Mouse (Mus musculus) frontal cortex, postnatal 25 days (tissue): ENCODE results near the gene 2510009E07Rik.

Experiments used
- DNase-seq, 2 experiments: peaks; one replicate each; pipeline ENCODE4 v3.0.0; 2022; ENCODE audit warnings: low spot score in 2 of 2

The 2510009E07Rik gene

DNA sequence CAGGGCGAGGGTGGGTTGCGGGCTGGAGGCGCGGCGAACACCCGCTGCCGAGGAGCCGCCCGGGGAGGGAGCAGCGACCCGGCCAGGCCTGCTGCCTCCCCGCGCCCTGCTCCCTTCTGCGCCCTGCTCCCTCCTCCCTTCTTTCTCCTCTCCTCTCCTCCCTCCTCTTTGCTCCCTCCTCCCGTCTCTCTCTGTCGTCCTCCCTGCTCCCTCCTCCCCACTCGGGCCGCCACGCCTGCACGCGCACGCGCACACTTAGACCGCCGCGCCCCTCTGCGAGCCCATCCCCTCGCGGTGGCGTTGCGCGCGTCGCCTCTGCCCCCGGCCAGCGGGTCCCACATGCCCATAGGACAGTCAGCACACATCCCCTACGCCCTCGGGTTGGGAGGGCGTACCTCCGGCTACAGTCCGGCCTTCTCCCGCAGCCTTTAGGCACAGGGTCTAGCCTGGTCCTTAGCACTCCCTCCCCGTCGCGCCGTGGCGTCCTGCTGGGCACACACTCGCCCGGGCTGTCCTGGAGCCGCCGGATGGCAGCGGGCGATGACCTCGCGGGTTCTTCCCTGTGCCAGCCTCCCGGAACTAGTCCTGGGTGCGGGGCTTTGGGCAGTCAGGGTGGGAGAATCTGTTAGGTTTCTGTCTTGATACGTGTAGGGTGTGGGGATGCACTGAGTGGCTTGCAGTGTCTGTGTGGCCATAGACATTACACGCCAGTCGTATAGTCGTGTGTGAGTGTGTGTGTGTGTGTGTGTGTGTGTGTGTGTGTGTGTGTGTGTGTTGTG is at the start of gene 2510009E07Rik:
Gene 2510009E07Rik (minus strand): TSS at position 203 of the 779 bp plus-strand sequence.
- DNase-seq = peak; percentile 69 to 82

DNA sequence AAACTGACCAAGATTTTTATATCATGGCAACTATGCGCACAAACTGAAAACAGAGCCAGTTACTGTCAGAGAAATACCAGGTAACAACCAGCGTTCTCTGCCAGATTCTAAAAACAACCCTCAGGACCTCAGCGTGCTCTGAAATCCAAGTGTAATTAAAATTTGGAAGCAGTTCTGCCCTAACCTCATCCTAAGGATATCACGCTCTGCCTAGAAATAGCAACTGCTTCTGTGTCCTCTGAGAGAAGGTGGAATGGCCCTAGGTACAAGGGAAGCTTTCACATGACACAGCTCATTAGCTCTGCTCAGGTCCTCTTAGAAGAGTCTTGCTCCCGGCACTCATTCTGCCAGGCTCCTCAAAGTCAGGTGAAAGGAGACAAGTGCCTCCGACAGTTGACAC is 48.9 kb upstream of the 2510009E07Rik start:
- DNase-seq = no peak

DNA sequence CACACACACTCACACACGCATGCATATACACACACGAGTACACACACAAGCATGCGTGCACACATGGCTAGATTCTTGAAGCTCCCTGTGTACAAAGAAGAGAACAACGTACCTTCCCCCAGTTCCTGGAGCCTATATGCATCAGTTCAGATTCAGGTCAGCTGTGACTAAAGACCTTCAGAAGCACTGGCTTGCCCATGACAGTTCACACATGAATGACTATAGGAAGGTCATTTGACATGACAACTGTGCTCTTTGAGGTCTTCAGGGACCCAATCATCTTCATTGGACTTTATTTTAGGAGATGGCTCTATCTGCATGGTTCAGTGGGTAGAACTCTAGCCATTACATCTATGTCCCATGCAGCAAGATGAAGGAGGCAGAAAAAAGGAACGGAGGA is 48.4 kb upstream of the 2510009E07Rik start:
- DNase-seq = no peak

DNA sequence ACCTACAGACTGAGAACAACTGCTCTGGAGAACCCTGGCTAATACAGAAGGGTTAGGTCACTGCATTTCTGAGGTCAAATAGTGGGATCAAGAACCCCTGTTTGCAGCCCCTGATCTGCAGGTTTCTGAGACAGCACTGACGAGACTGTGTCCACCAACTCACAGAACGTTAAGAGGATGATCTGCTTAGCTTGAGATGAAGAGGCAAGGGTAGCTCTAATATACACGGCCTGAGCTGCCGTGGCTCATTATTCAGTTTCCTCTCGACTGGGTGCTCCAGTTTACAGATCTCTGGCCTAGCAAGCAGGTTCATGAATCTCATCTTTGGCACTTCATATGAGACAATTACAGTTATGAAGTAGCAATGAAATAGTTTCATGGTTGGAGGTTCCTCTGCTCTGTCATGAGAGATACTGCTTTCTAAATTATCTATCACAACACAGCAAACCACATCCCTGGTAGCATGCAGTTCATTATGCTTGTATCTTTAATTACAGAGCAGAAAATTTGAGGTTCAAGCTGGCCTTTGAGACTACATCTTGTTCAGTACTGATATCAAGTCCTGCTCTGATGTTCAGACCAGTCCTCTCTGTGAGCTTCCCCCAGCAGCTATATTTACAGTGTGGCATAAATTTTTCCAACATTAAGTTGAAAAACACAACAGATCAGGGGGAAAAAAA is 47.9 kb upstream of the 2510009E07Rik start:
- DNase-seq = no peak

DNA sequence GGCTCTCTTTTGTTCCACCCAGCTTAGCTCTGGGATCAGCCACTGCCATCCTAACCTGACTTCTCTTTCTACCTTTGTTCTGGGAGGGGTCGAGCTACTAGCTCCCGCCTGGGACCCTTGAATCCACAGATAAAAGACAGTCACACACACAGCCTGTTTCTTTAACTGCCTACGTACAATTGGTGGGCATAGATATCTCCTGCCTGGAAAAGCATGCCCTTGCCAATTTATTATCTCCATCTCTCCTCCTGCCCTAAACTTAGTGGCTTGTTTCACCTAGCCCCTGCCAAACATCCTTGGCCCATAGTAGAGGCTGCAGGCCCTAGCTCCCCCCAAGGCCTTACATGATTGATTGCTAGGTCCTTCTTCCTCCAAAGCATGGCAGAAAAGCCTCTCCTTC is 47.1 kb upstream of the 2510009E07Rik start:
- no peak for DNase-seq

DNA sequence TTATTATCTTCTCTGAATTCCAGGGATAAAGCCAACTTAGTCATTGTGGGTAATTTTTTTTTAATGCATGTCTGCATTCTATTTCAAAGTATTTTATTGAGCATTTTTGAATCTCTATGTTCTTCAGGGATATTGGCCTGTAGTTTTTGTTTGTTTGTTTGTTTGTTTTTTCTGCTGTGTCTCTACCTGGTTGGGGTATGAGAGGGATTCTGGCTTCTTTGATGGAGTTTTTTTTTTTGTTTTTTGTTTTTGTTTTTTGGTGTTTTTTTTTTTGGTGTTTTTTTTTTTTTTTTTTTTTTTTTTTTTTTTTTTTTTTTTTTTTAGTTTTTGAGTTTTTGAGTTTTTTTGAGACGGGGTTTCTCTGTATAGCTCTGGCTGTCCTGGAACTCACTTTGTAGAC is 41.2 kb upstream of the 2510009E07Rik start:
- DNase-seq = no peak

DNA sequence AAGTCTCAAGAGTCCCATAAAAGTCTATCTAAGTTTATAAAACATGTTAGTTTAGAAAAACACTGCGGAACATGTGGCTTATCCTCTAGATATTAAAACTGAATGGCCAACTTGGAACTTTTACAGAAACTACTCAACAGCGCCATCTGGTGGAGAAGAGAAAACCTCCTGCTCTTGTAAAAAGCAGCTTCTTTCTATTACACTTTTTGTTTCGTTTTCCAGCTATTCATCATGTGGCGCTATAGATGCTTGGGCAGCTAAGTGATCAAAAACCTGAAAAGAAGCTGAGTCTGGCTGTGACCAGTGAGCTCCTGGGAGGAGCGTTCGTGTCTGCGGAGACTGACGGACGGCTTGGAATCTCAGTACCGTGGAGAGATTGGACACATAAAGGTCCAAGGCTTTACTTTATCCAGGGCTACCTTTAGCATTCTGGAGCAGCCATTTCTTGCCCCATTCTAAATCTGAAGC is 33.5 kb upstream of the 2510009E07Rik start:
- DNase-seq = peak; percentile 50 to 77

DNA sequence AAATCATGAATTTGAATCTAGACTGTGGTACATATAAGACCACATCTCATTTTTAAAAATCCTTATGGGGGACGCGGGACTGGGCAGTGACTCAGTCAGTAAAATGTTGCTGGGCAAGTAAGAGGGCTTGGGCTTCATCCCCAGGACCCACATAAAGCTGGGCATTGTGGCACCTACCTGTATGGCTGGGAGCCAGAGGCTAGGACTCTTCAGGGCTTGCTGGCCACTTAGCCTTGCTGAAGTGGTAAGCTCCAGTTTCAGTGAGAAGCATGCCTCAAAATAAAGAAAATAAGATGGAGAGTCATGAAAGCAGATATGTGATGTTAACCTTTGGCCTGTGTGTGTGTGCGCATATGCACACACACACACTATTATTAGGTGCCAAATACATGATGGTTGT is 33.0 kb upstream of the 2510009E07Rik start:
- no peak for DNase-seq

DNA sequence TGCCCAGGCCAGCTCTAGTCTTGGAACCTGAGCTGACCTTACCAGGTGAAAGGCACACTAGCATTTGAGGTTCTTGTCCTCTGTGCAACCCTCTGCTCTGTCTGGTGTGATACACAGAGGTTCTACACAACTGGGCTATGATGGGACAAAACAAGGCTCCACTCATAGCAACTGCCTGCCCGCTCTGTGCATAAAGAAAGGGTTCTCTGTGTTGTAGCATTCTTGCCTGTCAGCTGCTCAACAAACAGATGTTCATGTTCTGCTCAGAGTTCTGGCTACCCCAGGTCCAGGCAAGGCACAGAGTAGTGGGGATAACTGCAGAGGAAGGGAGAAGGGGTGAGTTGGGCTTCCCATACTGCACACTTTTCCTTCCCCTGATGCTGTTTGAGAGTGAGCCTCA is 29.8 kb upstream of the 2510009E07Rik start:
- no peak for DNase-seq

DNA sequence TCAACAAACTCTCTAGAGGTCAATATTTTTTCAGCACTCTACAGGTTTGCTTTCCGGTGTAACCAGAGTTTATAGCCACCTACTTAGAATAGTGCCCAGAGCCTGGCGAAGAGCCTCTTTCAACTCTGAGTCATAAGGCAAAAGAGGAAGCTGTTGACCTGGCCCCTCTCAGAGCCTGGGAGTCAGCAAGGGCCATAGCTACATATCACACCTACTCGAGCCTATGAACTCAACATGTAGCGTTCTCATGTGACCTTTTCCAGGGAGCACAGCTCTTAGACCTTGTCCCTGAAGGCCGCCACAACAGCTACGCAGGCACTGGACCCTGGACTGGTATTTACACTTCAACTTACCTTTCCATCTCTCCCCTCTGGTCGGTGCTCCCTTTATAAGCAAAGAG is 25.3 kb upstream of the 2510009E07Rik start:
- no peak for DNase-seq

DNA sequence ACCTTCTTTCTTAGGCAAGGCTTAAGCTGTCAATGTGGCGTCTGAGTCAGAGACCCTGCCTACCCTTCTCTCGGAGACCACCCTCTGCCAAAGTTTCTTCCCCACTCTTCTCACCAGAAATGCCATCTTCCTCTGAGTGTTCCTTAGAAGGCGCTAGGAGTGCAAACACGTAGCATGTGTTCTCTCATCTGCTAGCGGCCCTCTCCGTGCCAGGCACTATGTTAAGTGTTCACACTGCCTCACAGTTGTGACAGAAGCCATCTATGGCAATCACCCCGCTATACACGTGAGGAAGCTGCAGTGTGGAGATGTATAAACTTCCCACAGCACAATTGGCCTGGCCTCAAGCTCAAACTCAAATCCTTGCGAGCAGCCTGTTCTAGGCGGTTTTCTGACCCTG is 20.1 kb upstream of the 2510009E07Rik start:
- no peak for DNase-seq

DNA sequence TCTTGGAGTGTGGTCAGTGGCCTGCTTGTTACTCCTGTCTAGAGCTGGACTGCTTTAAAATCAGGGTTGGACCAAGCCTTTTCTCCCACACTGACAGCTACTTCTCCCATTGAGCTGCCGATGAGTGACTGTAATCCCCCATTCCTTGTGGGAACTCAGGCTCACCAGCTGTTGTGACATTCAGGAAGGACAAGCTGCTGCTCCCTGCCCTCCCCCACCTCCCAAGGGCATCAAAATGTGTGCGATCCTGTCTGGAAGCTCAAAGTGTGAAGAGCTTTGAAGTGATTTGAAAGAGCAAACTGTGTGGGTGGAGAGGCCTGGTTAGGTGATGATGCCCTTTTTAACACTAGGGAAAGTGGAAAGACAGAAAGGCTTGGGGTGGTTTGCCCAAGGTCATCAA is 15.9 kb upstream of the 2510009E07Rik start:
- DNase-seq = no peak

DNA sequence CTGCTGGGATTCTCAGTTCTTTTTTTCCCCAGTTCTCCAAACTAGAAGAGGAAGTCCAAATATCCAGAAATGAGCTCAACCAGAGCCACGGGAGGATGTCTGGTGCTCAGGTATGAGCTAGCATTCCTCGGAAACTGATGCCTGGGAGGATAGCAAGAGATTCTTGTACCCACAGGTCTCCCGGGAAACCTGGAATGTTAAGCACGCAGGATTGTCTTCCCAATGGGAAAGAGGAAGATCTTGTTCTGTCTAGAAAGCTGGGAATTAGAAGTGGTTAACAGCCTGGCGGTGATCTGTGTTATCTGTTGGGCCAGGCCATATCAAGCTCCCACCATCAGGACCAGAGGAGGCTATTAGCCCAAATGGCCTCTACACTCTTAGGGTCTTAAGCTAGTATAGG is 10.2 kb upstream of the 2510009E07Rik start:
- no peak for DNase-seq

DNA sequence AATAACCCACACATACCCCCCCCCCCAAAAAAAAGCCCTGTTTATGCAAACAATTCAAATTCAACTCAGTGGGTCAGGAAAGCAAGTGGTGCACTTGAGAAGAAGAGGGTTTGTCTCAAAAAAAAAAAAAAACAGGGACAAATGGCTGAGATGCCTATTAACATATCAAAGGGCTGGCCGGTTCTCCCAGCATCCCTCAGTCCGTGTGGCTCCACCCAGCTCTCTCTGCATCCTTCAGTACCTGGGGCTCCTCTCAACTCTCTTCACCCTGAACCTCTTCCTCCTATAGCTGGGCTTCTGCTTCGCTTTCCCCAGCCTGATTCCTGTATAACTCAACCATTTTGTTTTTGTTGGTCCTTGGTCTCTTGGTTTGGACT is 7.8 kb upstream of the 2510009E07Rik start:
- no peak for DNase-seq

DNA sequence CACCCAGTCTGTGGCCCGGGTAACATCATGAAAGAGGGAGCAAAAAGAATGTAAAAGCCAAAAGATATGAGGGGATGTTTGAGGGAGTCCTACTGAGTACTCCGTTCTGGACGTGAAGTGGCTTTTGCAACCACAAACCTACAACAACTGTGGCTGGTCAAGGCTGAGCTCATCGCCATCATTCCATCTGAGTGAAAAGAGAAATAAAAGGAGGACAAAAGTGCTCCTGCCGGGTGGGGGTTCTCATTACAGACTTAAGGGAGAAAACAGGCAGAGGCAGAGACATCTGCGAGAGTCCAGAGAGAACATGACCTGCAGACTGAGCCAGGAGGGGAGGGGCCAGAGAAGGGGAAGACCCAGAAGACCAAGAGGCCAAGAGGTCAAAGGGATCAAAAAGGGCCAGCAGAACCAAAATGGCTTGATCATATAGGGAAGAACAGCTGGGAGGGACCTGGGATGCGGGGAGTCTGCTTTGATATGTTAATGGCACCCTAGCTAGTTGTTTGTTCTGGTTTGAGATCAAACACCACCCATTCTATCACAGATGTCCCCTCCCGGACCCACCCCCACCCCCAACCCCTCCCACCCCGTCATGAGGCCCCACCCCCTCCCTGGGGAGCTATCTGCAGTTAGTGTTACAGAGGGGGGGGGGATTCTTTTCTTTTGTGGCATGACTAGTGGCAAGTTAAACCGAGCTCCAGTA is 7.3 kb upstream of the 2510009E07Rik start:
- DNase-seq = no peak

DNA sequence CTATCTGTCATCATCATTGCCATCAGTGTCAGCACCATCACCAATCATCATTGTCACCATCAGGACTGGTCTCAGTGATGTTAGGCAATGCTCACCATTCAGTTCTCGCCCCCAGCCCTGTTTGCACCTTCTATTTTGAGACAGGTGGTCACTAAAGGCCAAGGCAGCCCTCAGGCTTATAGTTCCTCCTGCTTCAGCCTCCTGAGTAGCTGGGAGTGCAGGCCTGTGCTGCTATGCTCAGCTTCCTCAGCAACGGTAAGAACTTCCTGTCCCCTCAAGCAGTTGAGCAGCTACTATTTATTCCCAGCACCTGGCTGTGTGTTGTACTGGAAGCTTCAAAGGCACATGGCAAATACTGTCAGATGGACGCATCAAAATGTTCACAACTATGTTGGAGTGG is 3.7 kb upstream of the 2510009E07Rik start:
- no peak for DNase-seq

DNA sequence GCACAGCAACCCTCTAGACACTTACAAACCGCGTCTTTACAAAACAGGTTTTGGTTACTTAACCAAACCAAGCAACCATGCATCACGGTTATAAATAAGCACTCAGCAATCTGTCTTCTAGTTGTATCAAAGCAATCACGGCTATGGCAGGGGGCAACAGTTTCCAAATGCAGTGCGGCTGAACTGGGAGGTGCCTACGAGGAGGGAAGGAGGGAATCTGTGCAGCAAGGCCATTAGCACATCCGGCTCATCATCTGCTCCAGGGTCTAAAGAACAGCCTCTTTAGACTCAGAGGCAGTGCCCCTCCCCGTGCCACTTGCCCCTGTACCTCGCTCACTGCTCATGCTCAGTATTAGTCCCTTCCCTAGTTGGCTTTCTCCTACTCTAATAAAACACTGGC is 2.5 kb upstream of the 2510009E07Rik start:
- DNase-seq = no peak

DNA sequence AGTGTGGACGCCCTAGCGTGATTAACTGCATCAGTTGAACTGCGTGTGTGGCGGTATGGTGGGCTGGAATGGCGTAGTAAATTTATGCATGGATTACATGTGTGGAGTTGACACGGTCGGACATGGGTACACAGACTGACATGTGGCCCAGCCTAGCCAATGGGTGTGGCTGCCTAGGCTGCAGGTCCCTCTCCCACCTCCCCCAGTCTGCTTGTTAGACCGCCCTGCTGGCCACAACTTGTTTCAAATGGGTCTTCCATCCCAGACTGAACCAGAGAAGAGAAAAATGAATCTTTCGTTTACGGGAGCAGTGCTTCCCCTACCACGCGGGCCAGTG is 745 bp upstream of the 2510009E07Rik start:
- peak in 1 of 2 experiments; percentile 21 for DNase-seq

DNA sequence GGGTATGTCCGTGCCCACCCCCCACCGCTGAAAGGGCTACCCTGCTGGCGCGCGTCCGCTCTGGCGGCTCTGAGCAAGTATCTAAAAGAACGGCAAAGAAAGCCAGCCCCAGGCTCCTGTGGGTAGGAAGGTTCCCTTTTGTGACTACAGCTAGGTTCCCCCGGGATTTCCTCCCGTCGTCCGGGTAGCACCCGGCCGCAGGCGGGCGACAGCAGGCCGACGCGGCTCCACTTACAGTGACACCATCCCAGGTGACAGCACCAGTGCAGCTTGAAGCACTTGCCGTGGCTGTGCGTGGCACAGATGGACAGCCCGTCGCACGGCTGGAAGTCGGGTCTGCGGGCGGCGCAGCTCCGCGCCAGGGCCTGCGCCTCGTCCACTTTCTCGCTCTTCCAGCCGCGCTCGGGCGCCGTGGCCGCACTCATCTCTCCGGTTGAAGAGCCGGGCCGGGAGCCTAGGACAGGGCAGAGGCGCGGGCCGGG is 443 bp downstream of the 2510009E07Rik start:
- DNase-seq = peak; percentile 30 to 49

DNA sequence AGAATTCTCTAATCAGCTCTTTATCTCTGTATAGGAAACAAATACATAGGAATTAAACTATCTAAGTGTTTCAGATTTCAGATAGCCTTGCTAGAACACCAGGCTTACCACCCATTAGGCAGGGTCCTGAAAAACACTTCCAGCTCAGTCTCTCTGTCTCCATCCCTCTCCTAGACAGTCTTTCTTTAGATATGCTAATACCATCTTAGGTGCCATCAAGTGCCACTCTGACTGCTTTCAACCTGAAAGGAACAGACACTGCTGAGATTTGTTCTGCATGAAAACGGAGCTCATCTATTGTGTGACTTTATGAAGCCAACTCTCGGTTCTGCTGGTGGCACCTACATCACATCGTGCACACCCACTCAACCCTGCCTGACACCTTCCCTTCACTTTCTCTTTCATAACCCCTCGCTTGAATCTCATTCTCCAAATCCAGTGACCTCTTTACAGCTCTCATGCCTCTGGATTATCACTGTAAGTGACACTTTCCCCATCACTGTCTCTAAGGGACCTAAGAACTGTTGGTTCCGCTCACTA is 4.2 kb downstream of the 2510009E07Rik start:
- DNase-seq = no peak

DNA sequence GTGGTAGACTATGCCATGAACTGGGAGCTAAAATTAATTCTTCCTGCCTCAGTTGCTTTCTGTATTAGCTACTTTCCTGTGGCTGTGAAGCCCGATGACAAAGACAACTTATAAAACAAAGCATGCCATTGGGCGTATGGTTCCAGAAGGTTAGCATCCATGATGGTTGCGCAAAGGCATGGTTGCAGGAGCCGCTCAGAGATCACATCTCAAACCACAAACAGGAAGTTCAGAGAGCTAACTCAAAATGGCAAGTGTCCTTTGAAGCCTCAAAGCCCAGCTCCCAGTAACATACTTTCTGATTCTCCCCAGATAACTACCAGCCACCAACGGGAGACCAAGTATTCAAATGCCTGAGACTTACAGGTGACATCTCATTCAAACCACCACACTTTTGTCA is 5.3 kb downstream of the 2510009E07Rik start:
- no peak for DNase-seq

DNA sequence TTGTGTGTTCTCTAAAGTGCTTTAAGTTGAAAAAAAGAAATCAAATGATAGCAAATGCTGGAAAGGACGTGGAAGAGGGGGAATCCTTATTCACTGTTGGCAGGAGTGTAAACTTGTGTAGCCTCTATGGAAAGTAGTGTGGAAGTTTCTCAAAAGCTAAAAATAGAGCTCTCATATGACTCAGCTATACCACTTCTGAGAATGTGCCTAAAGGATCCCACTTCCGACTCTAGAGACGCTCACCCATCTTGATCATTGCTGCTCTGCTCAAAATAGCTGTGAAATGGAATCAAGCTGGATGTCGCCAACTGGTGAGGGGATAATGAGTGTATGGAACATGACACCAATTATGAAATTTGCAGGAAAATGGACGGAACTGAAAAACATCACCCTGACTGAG is 7.1 kb downstream of the 2510009E07Rik start:
- DNase-seq = no peak
